Mouse (Mus musculus): ENCODE results near the gene Ralgps2. TPM values are rescaled to one million over a fixed set of nuclear protein-coding genes. Genes with fewer than 3 reads are reported as not detected.

Gene Ralgps2
- total and polyA plus RNA-seq, 2 experiments from 2014 or later: 68.8 to 70.4 TPM

DNA sequence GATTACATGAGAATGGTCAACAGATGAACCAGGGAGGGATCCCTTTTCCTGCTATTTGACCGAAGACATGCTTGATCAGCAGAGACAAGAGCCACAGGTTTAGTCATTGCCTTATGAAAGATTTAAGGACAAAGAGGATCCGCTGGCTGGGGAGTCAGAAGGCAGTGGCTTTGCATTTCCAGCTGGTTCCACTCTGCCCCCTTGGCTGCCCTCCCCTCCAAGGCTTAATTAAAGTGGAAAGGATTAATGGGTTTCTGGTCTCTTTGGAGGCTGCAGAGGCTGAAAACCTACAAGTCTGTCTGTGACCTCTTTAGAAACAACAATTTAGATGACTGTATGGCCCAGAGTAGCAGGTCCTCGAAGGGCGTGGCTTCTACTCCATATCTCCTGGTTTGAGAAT is 161.5 kb downstream of the Ralgps2 start:
- no peak for ATAC-seq (ENCODE audit: low FRiP score)
- Histone ChIP-seq H3K4me3 (ENCODE audit: low read depth, low read length) (no peak overlapping the region), H3K4me1 (ENCODE audit: insufficient read depth, low read length) (peaks cover 7% of the 10 kb centered on the region; the same call in 1 of the 2 replicates)

DNA sequence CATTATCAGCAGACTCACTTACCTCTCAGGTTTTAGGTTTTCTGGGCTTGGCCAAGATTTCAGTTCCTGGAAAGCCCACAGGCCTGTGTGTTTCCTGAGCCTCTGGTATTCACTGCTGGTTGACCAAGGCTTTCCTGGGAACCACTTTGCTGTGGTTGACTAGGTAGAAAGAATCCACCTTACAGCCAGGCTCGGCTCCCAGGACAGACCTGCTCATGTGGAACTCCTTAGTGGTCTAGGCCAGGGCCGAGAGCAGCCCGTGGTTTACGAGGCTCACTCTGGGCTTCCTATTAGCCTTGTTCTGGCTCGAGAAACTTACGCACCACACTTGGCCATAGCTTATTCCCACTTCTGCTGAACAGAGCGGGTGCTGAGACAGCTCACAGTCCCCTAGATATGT is 163.4 kb downstream of the Ralgps2 start:
- whole genome bisulfite sequencing: 88% methylated on average over 7 of the region's 7 CpGs
- H3K27ac ChIP-seq (ENCODE audit: low read depth, low read length): no peak overlapping the region
- H3K9me3 ChIP-seq (ENCODE audit: low read length): no peaks in the 10 kb centered on the region
- DNase-seq (ENCODE audit: low spot score) (no peak), ATAC-seq (ENCODE audit: low FRiP score) (no peak)
- H3K36me3 ChIP-seq (ENCODE audit: insufficient read depth, low read length): no peaks in the 10 kb centered on the region
- H3K4me1 ChIP-seq (ENCODE audit: insufficient read depth, low read length): no peaks in the 10 kb centered on the region
- TF ChIP-seq CTCF (IDR thresholded peaks at IDR 0.05): no peak
- no peak overlapping the region for H3K4me2 ChIP-seq (ENCODE audit: low read depth, low read length, poor library complexity, severe bottlenecking)
- H3K9ac ChIP-seq (replicated peaks; ENCODE audit: low read length, poor library complexity, severe bottlenecking): no peak overlapping the region
- no peak overlapping the region for H3K4me3 ChIP-seq (ENCODE audit: low read depth, low read length)
- H3K27me3 ChIP-seq (ENCODE audit: insufficient read depth, low read length): no peaks in the 10 kb centered on the region

More for the DNA sequence above, 161.5 kb downstream of the Ralgps2 start:
- Histone ChIP-seq H3K9me3 (ENCODE audit: low read length) (no peaks in the 10 kb centered on the region), H3K36me3 (ENCODE audit: insufficient read depth, low read length) (no peaks in the 10 kb centered on the region), H3K9ac (replicated peaks; ENCODE audit: low read length, poor library complexity, severe bottlenecking) (no peak overlapping the region), H3K27me3 (ENCODE audit: insufficient read depth, low read length) (no peaks in the 10 kb centered on the region), H3K27ac (ENCODE audit: low read depth, low read length) (no peak overlapping the region), H3K4me2 (ENCODE audit: low read depth, low read length, poor library complexity, severe bottlenecking) (no peak overlapping the region)
- no peak for TF ChIP-seq CTCF (IDR thresholded peaks at IDR 0.05)
- 62% methylated on average over 4 of the region's 4 CpGs for WGBS
- DNase-seq (ENCODE audit: low spot score): no peak

DNA sequence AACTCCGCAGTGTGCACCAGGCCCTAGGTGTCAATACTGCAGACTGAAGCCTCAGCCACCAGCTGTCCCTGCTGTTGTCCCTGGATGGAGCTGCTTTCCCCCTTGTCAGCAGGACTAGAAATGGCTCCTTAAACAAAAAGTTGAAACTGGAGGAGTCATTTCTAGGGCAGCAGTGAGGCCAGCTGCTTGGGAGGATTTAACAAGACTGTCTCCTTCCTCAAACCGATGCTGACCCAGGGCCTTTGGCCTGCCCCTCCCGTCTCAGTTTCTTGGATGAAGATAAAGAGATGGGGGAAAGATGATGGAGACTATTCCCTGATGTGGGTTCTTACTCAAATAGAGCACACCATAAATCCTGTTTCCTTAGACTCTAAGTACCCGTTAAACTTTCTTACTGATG is 164.2 kb downstream of the Ralgps2 start:
- Histone ChIP-seq H3K9ac (replicated peaks; ENCODE audit: low read length, poor library complexity, severe bottlenecking) (no peak overlapping the region), H3K9me3 (ENCODE audit: low read length) (no peaks in the 10 kb centered on the region), H3K4me2 (ENCODE audit: low read depth, low read length, poor library complexity, severe bottlenecking) (no peak overlapping the region), H3K4me1 (ENCODE audit: insufficient read depth, low read length) (no peaks in the 10 kb centered on the region), H3K36me3 (ENCODE audit: insufficient read depth, low read length) (no peaks in the 10 kb centered on the region), H3K4me3 (ENCODE audit: low read depth, low read length) (no peak overlapping the region), H3K27me3 (ENCODE audit: insufficient read depth, low read length) (no peaks in the 10 kb centered on the region), H3K27ac (ENCODE audit: low read depth, low read length) (no peak overlapping the region)
- WGBS: 87% methylated on average over 4 of the region's 4 CpGs
- no peak for TF ChIP-seq CTCF (IDR thresholded peaks at IDR 0.05)
- ATAC-seq (ENCODE audit: low FRiP score): no peak
- no peak for DNase-seq (ENCODE audit: low spot score)

DNA sequence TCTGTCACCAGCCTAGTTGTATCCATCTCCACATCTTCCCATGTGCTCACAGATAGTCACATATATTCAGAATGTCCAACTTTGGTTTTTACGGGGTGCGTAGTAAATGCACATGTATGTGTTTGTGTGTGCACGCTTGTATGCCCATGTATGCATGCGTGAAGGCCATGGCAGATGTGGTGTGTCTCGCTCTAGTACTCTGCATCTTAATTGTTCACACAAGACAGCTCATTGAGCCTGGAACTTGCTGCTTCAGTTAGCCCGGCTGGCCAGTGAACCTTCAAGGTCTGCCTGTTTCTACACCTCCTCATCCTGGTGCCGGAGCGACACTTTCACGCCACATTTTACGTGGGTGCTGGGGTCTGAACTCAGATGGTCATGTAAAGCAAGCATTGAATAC is 168.6 kb downstream of the Ralgps2 start:
- Histone ChIP-seq H3K9me3 (ENCODE audit: low read length) (no peaks in the 10 kb centered on the region), H3K27me3 (ENCODE audit: insufficient read depth, low read length) (no peaks in the 10 kb centered on the region)
- 98% methylated on average over 10 of the region's 10 CpGs for WGBS

DNA sequence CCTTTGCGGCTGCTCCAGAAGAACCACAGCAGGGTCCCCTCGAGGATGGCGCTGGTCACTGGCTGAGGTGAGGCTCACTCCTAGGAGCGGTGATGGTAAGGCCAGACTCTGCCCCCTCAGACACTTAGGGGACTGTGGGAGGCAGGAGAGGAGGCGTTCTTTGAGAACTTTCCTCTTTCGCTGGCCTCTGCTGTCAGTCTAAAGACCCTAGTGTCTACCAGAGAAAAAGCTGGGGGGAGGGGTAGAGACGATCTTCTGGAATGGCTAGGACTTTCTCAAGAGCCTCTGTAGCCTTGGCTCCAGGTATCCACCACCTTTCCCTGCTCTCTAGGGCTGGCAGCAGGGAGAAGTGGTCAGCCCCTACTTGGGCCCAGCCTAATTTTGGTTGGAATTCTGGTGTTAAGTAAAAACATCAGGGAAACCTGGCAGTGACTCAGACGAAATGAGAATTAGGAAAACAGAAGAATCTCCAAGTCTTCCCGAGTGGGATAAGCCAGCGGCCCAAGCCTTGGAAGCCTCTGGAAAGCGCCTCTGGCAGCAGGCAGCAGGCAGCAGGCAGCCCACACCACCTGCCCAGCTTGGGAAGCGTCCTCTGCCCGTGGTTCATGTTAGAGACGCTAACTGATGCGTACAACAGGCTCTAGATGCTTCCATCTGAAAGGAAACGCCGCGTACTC is 169.7 kb downstream of the Ralgps2 start:
- Histone ChIP-seq H3K4me2 (ENCODE audit: low read depth, low read length, poor library complexity, severe bottlenecking) (no peak overlapping the region), H3K9me3 (ENCODE audit: low read length) (no peaks in the 10 kb centered on the region), H3K27ac (ENCODE audit: low read depth, low read length) (no peak overlapping the region), H3K4me3 (ENCODE audit: low read depth, low read length) (no peak overlapping the region), H3K27me3 (ENCODE audit: insufficient read depth, low read length) (no peaks in the 10 kb centered on the region), H3K9ac (replicated peaks; ENCODE audit: low read length, poor library complexity, severe bottlenecking) (no peak overlapping the region), H3K4me1 (ENCODE audit: insufficient read depth, low read length) (no peaks in the 10 kb centered on the region), H3K36me3 (ENCODE audit: insufficient read depth, low read length) (no peaks in the 10 kb centered on the region)
- 82% methylated on average over 18 of the region's 18 CpGs for WGBS
- no peak for DNase-seq (ENCODE audit: low spot score)
- TF ChIP-seq CTCF (IDR thresholded peaks at IDR 0.05): no peak
- no peak for ATAC-seq (ENCODE audit: low FRiP score)

More for the DNA sequence above, 168.6 kb downstream of the Ralgps2 start:
- Histone ChIP-seq H3K27ac (ENCODE audit: low read depth, low read length) (no peak overlapping the region), H3K4me1 (ENCODE audit: insufficient read depth, low read length) (no peaks in the 10 kb centered on the region), H3K4me2 (ENCODE audit: low read depth, low read length, poor library complexity, severe bottlenecking) (no peak overlapping the region), H3K36me3 (ENCODE audit: insufficient read depth, low read length) (no peaks in the 10 kb centered on the region), H3K9ac (replicated peaks; ENCODE audit: low read length, poor library complexity, severe bottlenecking) (no peak overlapping the region), H3K4me3 (ENCODE audit: low read depth, low read length) (no peak overlapping the region)
- DNase-seq (ENCODE audit: low spot score) (no peak), ATAC-seq (ENCODE audit: low FRiP score) (no peak)
- TF ChIP-seq CTCF (IDR thresholded peaks at IDR 0.05): no peak

DNA sequence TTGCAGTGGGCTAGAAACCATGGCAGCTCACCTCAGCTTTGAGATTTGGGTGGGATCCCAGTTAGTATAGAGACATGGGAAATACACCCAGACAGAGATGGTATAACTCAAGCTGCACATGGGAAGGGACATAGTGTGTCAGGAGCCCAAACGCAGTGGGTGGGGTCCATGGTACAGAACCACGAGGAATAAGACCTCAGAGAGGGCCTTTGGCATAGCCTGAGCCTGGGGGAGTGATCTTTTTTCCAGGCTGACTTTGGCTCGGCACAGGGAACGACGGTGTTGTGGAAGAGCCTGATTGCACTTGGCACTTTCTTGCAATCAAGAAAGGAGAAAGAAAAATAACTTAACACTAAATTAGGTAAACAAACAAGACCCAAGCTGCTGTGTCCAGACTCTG is 170.3 kb downstream of the Ralgps2 start:
- no peak overlapping the region for H3K9ac ChIP-seq (replicated peaks; ENCODE audit: low read length, poor library complexity, severe bottlenecking)
- H3K4me3 ChIP-seq (ENCODE audit: low read depth, low read length): no peak overlapping the region
- 88% methylated on average over 5 of the region's 5 CpGs for WGBS
- no peaks in the 10 kb centered on the region for H3K36me3 ChIP-seq (ENCODE audit: insufficient read depth, low read length)
- ATAC-seq (ENCODE audit: low FRiP score) (no peak), DNase-seq (ENCODE audit: low spot score) (no peak)
- no peak overlapping the region for H3K4me2 ChIP-seq (ENCODE audit: low read depth, low read length, poor library complexity, severe bottlenecking)
- no peak overlapping the region for H3K27ac ChIP-seq (ENCODE audit: low read depth, low read length)
- H3K27me3 ChIP-seq (ENCODE audit: insufficient read depth, low read length): no peaks in the 10 kb centered on the region
- no peaks in the 10 kb centered on the region for H3K4me1 ChIP-seq (ENCODE audit: insufficient read depth, low read length)
- no peaks in the 10 kb centered on the region for H3K9me3 ChIP-seq (ENCODE audit: low read length)
- TF ChIP-seq CTCF (IDR thresholded peaks at IDR 0.05): no peak

Data from midbrain, postnatal 0 days (tissue).